Mouse (Mus musculus): ENCODE data around the gene Smarcal1.

Smarcal1 gene

GRCm38 (mm10) chr1:72590636-72591035, 7.6 kb downstream of the Smarcal1 start:
- DNase-seq (ENCODE audit: low read depth, low spot score) = no peak

DNA sequence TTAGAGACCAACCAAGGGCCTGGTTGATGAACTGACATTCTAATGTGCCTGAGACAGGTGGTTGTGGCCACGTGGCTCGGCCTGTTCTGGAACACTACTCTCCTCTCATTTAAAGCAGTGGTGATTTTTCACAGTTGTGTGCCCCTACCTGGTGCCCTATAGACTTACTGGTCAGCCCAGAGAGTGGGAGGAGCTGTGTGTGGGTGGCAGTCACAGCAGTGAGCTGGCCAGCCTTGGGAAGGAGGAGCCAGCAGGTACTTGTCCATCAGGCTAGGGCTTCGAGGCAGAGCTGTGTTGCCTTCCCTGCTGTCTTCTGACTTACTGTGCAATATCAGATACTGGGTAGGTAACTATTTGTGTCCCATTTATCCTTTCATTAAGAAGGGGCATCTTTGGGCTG, 9.3 kb downstream of the Smarcal1 start:
- DNase-seq (ENCODE audit: low read depth, low spot score) = no peak

DNA sequence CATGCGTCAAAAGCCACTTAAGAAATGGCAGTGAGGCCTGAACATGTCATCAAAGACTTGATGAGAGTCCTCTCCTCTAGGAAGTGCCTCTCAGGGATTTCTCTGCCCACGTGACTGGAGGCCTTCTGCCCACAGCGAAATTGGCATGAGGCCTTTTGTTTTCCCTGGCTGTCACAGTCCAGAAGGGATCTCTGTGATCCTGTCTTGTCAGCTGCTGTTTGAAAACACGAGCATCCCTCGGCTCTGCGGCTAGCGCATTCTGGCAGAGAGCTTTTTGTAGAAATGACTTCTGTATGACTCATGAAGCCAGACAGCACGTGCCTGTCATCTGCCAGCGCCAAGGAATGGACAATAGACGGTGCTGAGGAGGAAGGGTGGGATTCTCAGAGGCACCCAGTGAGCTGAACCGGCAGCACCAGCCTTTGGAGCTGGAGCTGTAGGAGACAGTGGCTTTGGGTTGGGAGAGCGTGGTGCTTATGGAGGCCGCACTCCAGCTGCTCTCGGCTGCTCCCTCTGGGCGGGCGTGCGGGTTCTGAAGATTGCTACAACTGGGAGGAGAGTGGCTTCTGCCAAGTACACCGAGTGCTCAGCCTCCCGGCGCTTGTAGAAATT, 10.4 kb downstream of the Smarcal1 start:
- no peak for DNase-seq (ENCODE audit: low read depth, low spot score)

DNA sequence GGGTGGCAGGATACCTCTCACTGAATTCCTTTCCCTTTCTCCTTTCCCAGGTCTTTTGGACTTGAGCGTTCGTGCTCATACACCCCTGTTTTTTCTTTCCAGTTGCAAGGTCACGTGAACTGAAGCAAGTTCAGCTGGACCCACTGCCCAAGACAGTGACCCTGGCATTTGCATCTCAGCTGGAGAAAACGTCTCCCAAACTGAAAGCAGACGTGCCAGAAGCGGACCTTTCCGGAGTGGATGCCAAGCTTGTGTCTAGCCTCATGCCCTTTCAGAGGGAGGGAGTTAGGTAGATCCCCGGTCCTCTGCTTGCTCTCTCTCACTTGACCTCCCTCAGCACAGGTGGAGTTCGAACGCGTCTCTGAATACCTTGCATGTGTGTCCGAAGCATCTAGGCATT, 12.6 kb downstream of the Smarcal1 start:
- no peak for DNase-seq (ENCODE audit: low read depth, low spot score)

DNA sequence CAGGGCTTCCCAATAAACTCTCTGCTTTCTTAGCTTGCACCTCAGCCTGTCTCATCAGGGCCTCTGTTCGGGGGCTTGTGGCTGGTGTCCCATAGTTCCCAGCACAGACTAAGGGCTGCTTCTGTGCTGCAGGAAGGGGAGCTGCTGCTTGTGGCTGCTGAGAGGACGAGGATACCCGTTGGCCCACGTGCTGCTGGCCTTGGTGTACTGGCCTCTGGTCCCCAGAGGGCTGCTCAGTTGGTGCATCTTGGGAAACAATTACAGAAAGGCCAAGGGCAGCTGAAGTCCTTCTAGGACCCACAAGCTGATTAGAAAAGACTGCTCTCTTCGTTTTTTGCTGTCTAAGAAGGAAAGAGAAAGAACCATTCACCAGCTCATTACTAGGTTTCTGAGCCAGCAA, 13.2 kb downstream of the Smarcal1 start:
- DNase-seq (ENCODE audit: low read depth, low spot score) = no peak

GRCm38 (mm10) chr1:72599146-72600101, 16.4 kb downstream of the Smarcal1 start:
- DNase-seq (ENCODE audit: low read depth, low spot score) = no peak

DNA sequence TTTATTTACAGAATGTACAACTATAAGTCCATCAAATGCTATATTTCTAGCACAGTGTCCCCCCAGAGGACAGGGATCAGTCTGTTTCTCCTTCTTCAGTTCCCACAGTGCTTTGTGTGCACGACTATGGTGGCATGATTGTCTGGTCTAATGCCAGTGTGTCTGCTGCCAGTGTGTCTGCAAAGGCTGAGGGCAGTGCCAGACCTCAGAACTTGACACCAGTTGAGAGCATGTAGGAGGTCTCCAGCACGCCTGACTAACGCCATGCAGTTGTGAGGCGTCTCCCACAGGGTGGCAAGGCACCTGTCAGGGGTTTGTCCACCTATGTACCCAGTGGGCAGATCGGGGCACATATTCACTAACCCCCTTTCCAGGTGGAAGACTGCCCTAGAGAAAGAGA, 17.7 kb downstream of the Smarcal1 start:
- no peak for DNase-seq (ENCODE audit: low read depth, low spot score)

DNA sequence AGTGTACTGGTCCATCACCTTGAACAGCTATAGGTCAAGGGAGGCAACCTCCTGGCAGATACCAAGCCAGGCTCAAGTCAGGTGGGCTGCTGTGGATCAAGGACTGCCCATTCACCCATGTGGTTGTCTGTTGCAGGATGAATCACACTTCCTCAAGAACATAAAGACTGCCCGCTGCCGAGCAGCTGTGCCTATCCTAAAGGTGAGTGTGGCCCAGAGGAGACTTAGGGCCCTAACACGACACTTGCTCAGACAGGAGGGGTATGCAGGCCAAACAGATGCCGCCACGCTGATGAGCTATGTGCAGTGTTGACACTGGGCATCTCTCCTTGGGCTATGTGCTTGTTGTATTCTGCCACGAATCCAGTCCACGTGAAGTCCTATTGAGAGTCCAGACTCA, 18.2 kb downstream of the Smarcal1 start:
- DNase-seq (ENCODE audit: low read depth, low spot score) = no peak

- DNase-seq (ENCODE audit: low read depth, low spot score) = no peak
Measured at GRCm38 (mm10) chr1:72602186-72602585, 19.1 kb downstream of the Smarcal1 start.

- DNase-seq (ENCODE audit: low read depth, low spot score) = no peak
Measured at GRCm38 (mm10) chr1:72602803-72603202, 19.8 kb downstream of the Smarcal1 start.

DNA sequence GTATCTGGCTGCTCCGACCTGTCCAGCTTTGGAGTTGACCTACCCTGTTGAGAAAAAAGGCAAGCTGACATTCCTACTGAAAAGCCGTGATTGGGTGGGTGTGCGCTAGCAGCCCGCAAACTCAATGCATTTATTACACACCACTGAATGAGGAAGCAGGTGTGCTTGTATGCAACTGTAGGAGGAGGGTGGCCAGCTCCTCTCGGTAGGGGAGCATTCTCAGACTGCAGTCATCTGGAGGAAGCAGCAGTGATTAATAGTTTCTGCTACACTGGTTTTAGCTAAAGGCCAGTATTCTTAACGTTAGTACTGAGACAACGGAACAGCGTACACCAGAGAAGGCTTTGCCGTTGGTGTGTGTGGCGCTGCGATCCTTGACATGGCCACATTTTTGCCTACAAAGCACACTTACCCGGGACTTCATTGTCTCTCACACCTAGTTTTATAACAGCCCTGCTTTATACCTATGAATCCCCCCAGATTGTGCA, 23.2 kb downstream of the Smarcal1 start:
- DNase-seq (ENCODE audit: low read depth, low spot score) = no peak

DNA sequence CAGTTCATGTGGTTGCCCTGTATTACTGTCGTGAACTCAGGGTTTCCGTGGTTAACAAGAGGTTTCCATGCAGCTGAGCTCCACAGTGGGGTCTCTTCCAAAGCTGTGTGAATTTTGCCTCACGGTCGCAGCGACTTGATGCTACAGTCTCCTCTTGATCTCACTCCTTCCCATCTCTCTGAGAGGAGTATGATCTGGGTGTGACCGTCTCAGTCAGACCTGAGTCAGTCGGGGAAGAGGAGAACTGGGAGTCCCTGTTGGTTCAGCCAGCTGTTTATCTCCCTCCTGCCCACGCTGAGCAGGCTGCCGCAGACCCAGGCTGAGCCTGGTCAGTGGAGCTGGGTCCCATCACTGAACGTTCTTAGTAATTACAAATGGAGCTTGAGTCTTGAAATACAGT, 26.1 kb downstream of the Smarcal1 start:
- no peak for DNase-seq (ENCODE audit: low read depth, low spot score)

- DNase-seq (ENCODE audit: low read depth, low spot score) = peak; percentile 8
Measured at GRCm38 (mm10) chr1:72609887-72610877, 27.1 kb downstream of the Smarcal1 start.

GRCm38 (mm10) chr1:72612172-72612571, 29.1 kb downstream of the Smarcal1 start:
- DNase-seq (ENCODE audit: low read depth, low spot score) = no peak

DNA sequence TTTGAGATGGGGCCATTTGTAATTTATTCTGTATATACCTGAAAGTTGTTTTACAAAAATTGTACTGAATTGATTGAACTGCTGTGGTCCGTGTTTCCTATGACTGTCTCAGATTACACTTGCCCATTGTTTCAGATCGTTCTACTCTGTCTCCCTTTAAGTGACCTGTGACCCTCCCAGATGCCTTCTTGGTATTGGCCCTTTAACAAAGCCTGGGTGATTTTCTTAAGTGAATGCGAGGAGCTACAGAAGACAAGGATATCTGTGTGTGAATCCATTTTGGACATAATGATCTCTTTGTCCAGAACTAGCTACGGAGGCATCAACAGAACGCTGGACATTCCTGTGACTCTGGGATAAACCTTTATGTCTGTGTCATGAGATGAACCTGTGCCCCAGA, 52.2 kb downstream of the Smarcal1 start:
- DNase-seq (ENCODE audit: low read depth, low spot score) = no peak

- DNase-seq (ENCODE audit: low read depth, low spot score) = peak; percentile 68
Measured at GRCm38 (mm10) chr1:72640658-72641410, 57.8 kb downstream of the Smarcal1 start.

DNA sequence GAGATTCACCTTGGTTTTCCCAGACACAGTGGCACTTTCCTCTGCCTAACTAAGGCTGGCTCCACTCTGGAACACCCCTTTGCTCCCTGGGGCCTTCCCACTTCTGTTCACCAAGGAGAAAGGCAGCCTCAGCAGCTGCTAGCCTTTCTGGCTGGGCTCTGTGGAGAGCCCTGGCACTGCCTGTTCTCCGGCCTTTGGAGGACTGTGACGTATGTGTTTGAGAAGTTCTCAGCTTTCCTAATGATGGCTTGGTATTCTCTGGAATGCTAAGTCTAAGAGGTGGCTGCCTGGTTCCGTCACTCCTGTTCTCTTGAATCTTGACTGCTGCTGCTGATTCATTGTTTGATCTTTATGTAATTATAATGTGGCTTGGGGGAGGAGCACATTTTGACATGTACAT, 90.0 kb downstream of the Smarcal1 start:
- peak; percentile 7 for DNase-seq (ENCODE audit: low read depth, low spot score)
